Mouse (Mus musculus): ENCODE data around the gene Ccdc153. TPM values are rescaled to one million over a fixed set of nuclear protein-coding genes. Genes with fewer than 3 reads are reported as not detected.

Ccdc153 gene
- polyA plus RNA-seq, 1 experiment from 2014 or later = not detected

DNA sequence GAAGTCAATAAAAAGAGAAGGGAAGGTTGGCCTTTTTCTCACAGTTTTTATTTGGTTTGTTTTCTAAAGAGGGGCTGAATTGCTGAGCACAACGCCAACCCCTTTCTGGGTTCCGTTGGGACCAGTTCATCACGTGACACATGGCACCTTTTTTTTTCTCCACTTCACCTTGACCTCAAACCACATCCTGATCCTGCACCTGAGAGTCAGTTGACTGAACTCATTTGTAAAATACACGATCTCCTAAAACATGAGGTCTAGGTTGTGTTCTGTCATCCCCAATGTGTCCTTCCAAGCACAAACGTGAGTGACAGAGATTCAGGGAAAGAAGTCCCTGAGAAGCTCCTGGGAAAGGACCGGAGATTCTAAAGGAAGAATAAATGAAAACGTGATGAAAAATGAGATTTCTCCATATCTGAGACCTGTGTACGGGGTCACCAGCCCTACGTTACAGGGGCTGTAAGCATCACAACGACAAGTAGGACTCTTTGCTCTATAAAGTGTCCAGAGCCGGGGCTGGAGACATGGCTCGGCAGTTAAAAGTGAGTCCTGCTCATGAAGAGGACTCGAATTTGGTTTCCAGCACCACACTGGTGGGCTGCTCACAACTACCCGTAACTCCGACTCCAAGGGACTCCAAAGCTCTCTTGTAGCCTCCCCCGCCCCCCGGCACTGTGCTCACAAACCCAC lies 1.8 kb upstream of the Ccdc153 start:
- Histone ChIP-seq H3K4me3 (replicated peaks; ENCODE audit: low read depth, low read length) (no peak overlapping the region), H3K27me3 (ENCODE audit: insufficient read depth, low read length) (no peaks in the 10 kb centered on the region), H3K9ac (ENCODE audit: low read depth, low read length) (no peak overlapping the region), H3K27ac (no peak overlapping the region), H3K4me1 (replicated peaks; ENCODE audit: insufficient read depth, low read length) (no peaks in the 10 kb centered on the region), H3K9me3 (replicated peaks; ENCODE audit: low read length) (no peaks in the 10 kb centered on the region), H3K4me2 (ENCODE audit: low read length) (no peak overlapping the region), H3K36me3 (ENCODE audit: insufficient read depth, low read length) (no peaks in the 10 kb centered on the region)
- ATAC-seq (replicated peaks; ENCODE audit: low FRiP score, low read depth) = no peak
- TF ChIP-seq CTCF (IDR thresholded peaks at IDR 0.05; ENCODE audit: low read depth) = no peak
- 79% methylated on average over 17 of the region's 17 CpGs for WGBS
- no peak for DNase-seq (ENCODE audit: low spot score)

GRCm38 (mm10) chr9:44239447-44239846 lies 1.0 kb upstream of the Ccdc153 start:
- Histone ChIP-seq H3K36me3 (ENCODE audit: insufficient read depth, low read length) (no peaks in the 10 kb centered on the region), H3K27ac (no peak overlapping the region), H3K4me3 (replicated peaks; ENCODE audit: low read depth, low read length) (no peak overlapping the region), H3K9ac (ENCODE audit: low read depth, low read length) (no peak overlapping the region), H3K27me3 (ENCODE audit: insufficient read depth, low read length) (no peaks in the 10 kb centered on the region), H3K9me3 (replicated peaks; ENCODE audit: low read length) (no peaks in the 10 kb centered on the region), H3K4me2 (ENCODE audit: low read length) (no peak overlapping the region), H3K4me1 (replicated peaks; ENCODE audit: insufficient read depth, low read length) (no peaks in the 10 kb centered on the region)
- peak; percentile 86 for DNase-seq (ENCODE audit: low spot score)
- WGBS = 15% methylated on average over 5 of the region's 5 CpGs
- TF ChIP-seq CTCF (IDR thresholded peaks at IDR 0.05; ENCODE audit: low read depth) = peak; percentile 86
- no peak for ATAC-seq (replicated peaks; ENCODE audit: low FRiP score, low read depth)

- no peak for DNase-seq (ENCODE audit: low spot score)
- 57% methylated on average over 5 of the region's 5 CpGs for WGBS
- Histone ChIP-seq H3K36me3 (ENCODE audit: insufficient read depth, low read length) (no peaks in the 10 kb centered on the region), H3K4me3 (replicated peaks; ENCODE audit: low read depth, low read length) (no peak overlapping the region), H3K27ac (no peak overlapping the region), H3K4me2 (ENCODE audit: low read length) (no peak overlapping the region), H3K27me3 (ENCODE audit: insufficient read depth, low read length) (no peaks in the 10 kb centered on the region), H3K4me1 (replicated peaks; ENCODE audit: insufficient read depth, low read length) (no peaks in the 10 kb centered on the region), H3K9ac (ENCODE audit: low read depth, low read length) (no peak overlapping the region), H3K9me3 (replicated peaks; ENCODE audit: low read length) (no peaks in the 10 kb centered on the region)
- no peak for TF ChIP-seq CTCF (IDR thresholded peaks at IDR 0.05; ENCODE audit: low read depth)
- ATAC-seq (replicated peaks; ENCODE audit: low FRiP score, low read depth) = no peak
Observed at GRCm38 (mm10) chr9:44240911-44241310, 435 bp downstream of the Ccdc153 start.

- Histone ChIP-seq H3K27me3 (ENCODE audit: insufficient read depth, low read length) (no peaks in the 10 kb centered on the region), H3K9me3 (replicated peaks; ENCODE audit: low read length) (no peaks in the 10 kb centered on the region), H3K4me2 (ENCODE audit: low read length) (no peak overlapping the region), H3K27ac (no peak overlapping the region), H3K4me1 (replicated peaks; ENCODE audit: insufficient read depth, low read length) (no peaks in the 10 kb centered on the region), H3K9ac (ENCODE audit: low read depth, low read length) (no peak overlapping the region), H3K36me3 (ENCODE audit: insufficient read depth, low read length) (no peaks in the 10 kb centered on the region), H3K4me3 (replicated peaks; ENCODE audit: low read depth, low read length) (no peak overlapping the region)
- TF ChIP-seq CTCF (IDR thresholded peaks at IDR 0.05; ENCODE audit: low read depth) = no peak
- ATAC-seq (replicated peaks; ENCODE audit: low FRiP score, low read depth) (no peak), DNase-seq (ENCODE audit: low spot score) (no peak)
- 70% methylated on average over 9 of the region's 9 CpGs for WGBS
Observed at GRCm38 (mm10) chr9:44241418-44241817, 942 bp downstream of the Ccdc153 start.

DNA sequence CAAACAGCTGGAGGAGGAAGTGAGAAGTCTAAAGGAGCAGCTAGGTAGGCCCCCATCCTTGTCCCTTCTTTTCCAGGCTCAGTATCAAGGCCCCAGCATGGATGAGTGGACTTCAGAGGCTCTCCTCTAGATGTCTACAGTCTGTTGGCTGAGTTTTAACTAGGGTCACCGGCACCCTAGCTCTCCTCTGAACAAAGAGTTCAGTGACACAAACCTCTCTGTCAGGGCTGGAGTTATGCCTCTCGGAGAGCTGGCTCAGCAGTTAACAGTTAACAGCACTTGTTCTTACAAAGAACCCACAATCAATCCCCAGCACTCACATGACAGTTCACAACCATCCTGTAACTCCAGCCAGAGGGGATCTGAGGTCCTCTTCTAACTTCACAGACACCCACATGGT lies 3.1 kb downstream of the Ccdc153 start:
- DNase-seq (ENCODE audit: low spot score) = no peak

DNA sequence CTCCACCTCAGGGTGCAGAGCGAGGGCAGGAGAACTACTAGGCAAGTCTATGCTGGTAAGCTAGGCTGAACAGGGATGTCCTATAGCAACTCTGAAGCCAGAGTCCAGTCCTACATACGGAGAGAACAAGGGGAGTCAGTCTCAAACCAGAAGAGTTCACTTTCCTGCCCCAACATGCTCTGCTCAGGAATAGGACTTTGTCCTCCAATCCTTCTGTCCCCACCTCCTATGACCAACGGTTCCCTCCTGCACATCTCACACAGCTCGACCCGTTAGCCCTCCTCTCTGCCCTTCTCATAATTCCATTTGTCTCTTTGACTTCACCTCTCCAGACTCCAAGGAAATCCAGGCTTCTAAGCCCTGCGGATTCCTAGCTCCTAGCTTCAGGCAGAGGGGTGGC lies 7.4 kb downstream of the Ccdc153 start:
- ATAC-seq (replicated peaks; ENCODE audit: low FRiP score, low read depth) = no peak
- H3K27ac ChIP-seq = no peak overlapping the region
- WGBS = 70% methylated on average over 6 of the region's 6 CpGs
- H3K4me1 ChIP-seq (replicated peaks; ENCODE audit: insufficient read depth, low read length) = peaks cover 12% of the 10 kb centered on the region
- H3K27me3 ChIP-seq (ENCODE audit: insufficient read depth, low read length) = no peaks in the 10 kb centered on the region
- H3K9me3 ChIP-seq (replicated peaks; ENCODE audit: low read length) = no peaks in the 10 kb centered on the region
- no peak overlapping the region for H3K9ac ChIP-seq (ENCODE audit: low read depth, low read length)
- TF ChIP-seq CTCF (IDR thresholded peaks at IDR 0.05; ENCODE audit: low read depth) = no peak
- H3K4me3 ChIP-seq (replicated peaks; ENCODE audit: low read depth, low read length) = no peak overlapping the region
- H3K36me3 ChIP-seq (ENCODE audit: insufficient read depth, low read length) = no peaks in the 10 kb centered on the region
- no peak for DNase-seq (ENCODE audit: low spot score)
- no peak overlapping the region for H3K4me2 ChIP-seq (ENCODE audit: low read length)

More for the DNA sequence above, 3.1 kb downstream of the Ccdc153 start:
- Histone ChIP-seq H3K9me3 (replicated peaks; ENCODE audit: low read length) (no peaks in the 10 kb centered on the region), H3K27ac (no peak overlapping the region), H3K27me3 (ENCODE audit: insufficient read depth, low read length) (no peaks in the 10 kb centered on the region), H3K4me1 (replicated peaks; ENCODE audit: insufficient read depth, low read length) (no peaks in the 10 kb centered on the region), H3K9ac (ENCODE audit: low read depth, low read length) (no peak overlapping the region), H3K36me3 (ENCODE audit: insufficient read depth, low read length) (no peaks in the 10 kb centered on the region), H3K4me2 (ENCODE audit: low read length) (no peak overlapping the region), H3K4me3 (replicated peaks; ENCODE audit: low read depth, low read length) (no peak overlapping the region)
- 29% methylated on average over 2 of the region's 2 CpGs for WGBS
- TF ChIP-seq CTCF (IDR thresholded peaks at IDR 0.05; ENCODE audit: low read depth) = no peak
- no peak for ATAC-seq (replicated peaks; ENCODE audit: low FRiP score, low read depth)

All from kidney, postnatal 0 days (tissue).